Mouse (Mus musculus): ENCODE measurements at regions not wholly inside any gene's neighbourhood (a gene's known extent, or its start where the extent isn't known, plus 50 kb on each side); places are given as distances from the start of the nearest gene placed in this dataset.

- 6% methylated on average over 24 of the region's 24 CpGs for WGBS
- no peak overlapping the region for H3K4me3 ChIP-seq (replicated peaks)
- peaks cover 86% of the 10 kb centered on the region for H3K4me1 ChIP-seq
- no peak for ATAC-seq (ENCODE audit: insufficient number of reproducible peaks, low FRiP score, low TSS enrichment, low read depth)
- peak overlapping the region; percentile 99 for H3K27ac ChIP-seq (replicated peaks)
- peak overlapping the region; percentile 18 for H3K4me2 ChIP-seq (replicated peaks)
- no peak overlapping the region for H3K9ac ChIP-seq
- no peaks in the 10 kb centered on the region for H3K27me3 ChIP-seq
- no peaks in the 10 kb centered on the region for H3K9me3 ChIP-seq (replicated peaks)
- no peaks in the 10 kb centered on the region for H3K36me3 ChIP-seq
Measured at GRCm38 (mm10) chr2:30716580-30717565, 86.6 kb downstream of the 1700001O22Rik start.

GRCm38 (mm10) chr2:30715720-30716310 lies 87.6 kb downstream of the 1700001O22Rik start:
- H3K4me1 ChIP-seq, result peaks cover 86% of the 10 kb centered on the region
- 76% methylated on average over 4 of the region's 4 CpGs for WGBS
- no peak overlapping the region for H3K4me2 ChIP-seq (replicated peaks)
- ATAC-seq (ENCODE audit: insufficient number of reproducible peaks, low FRiP score, low TSS enrichment, low read depth), result no peak
- H3K9ac ChIP-seq, result no peak overlapping the region
- H3K9me3 ChIP-seq (replicated peaks), result no peaks in the 10 kb centered on the region
- no peaks in the 10 kb centered on the region for H3K27me3 ChIP-seq
- H3K27ac ChIP-seq (replicated peaks), result peak overlapping the region; percentile 99
- no peaks in the 10 kb centered on the region for H3K36me3 ChIP-seq
- H3K4me3 ChIP-seq (replicated peaks), result no peak overlapping the region

GRCm38 (mm10) chr2:30713535-30713934 lies 89.9 kb downstream of the 1700001O22Rik start:
- Histone ChIP-seq H3K27me3 (no peaks in the 10 kb centered on the region), H3K9me3 (replicated peaks) (no peaks in the 10 kb centered on the region), H3K36me3 (no peaks in the 10 kb centered on the region), H3K4me2 (replicated peaks) (no peak overlapping the region), H3K4me3 (replicated peaks) (no peak overlapping the region), H3K27ac (replicated peaks) (peak overlapping the region; percentile 93), H3K9ac (no peak overlapping the region), H3K4me1 (peaks cover 81% of the 10 kb centered on the region)
- WGBS, result 3% methylated on average over 3 of the region's 3 CpGs
- ATAC-seq (ENCODE audit: insufficient number of reproducible peaks, low FRiP score, low TSS enrichment, low read depth), result no peak

GRCm38 (mm10) chr2:30712841-30713401 lies 90.5 kb downstream of the 1700001O22Rik start:
- Histone ChIP-seq H3K27me3 (no peaks in the 10 kb centered on the region), H3K4me2 (replicated peaks) (0 out of 2 replicates have a peak overlapping the region, but pooled peaks have one; percentile 86), H3K4me3 (replicated peaks) (no peak overlapping the region), H3K36me3 (no peaks in the 10 kb centered on the region), H3K9me3 (replicated peaks) (no peaks in the 10 kb centered on the region), H3K9ac (no peak overlapping the region), H3K4me1 (peaks cover 80% of the 10 kb centered on the region), H3K27ac (replicated peaks) (peak overlapping the region; percentile 93)
- 49% methylated on average over 9 of the region's 9 CpGs for WGBS
- no peak for ATAC-seq (ENCODE audit: insufficient number of reproducible peaks, low FRiP score, low TSS enrichment, low read depth)

- 1% methylated on average over 58 of the region's 63 CpGs for WGBS
- Histone ChIP-seq H3K27me3 (no peaks in the 10 kb centered on the region), H3K4me1 (peaks cover 79% of the 10 kb centered on the region), H3K9ac (peak overlapping the region; percentile 48), H3K4me2 (replicated peaks) (peak overlapping the region; percentile 86), H3K36me3 (no peaks in the 10 kb centered on the region), H3K4me3 (replicated peaks) (peak overlapping the region; percentile 47), H3K9me3 (replicated peaks) (no peaks in the 10 kb centered on the region), H3K27ac (replicated peaks) (peak overlapping the region; percentile 93)
- peak; percentile 34; the same call in 1 of the 2 replicates for ATAC-seq (ENCODE audit: insufficient number of reproducible peaks, low FRiP score, low TSS enrichment, low read depth)
Measured at GRCm38 (mm10) chr2:30711853-30712498, 91.5 kb downstream of the 1700001O22Rik start.

GRCm38 (mm10) chr2:30711476-30711852 lies 92.0 kb downstream of the 1700001O22Rik start:
- Histone ChIP-seq H3K27ac (replicated peaks) (peak overlapping the region; percentile 93), H3K4me3 (replicated peaks) (peak overlapping the region; percentile 47), H3K9me3 (replicated peaks) (no peaks in the 10 kb centered on the region), H3K36me3 (no peaks in the 10 kb centered on the region), H3K4me2 (replicated peaks) (peak overlapping the region; percentile 86), H3K27me3 (no peaks in the 10 kb centered on the region), H3K9ac (peak overlapping the region; percentile 48), H3K4me1 (peaks cover 78% of the 10 kb centered on the region)
- ATAC-seq (ENCODE audit: insufficient number of reproducible peaks, low FRiP score, low TSS enrichment, low read depth), result no peak; the same call in 1 of the 2 replicates
- WGBS, result 2% methylated on average over 15 of the region's 15 CpGs

- ATAC-seq (ENCODE audit: insufficient number of reproducible peaks, low FRiP score, low TSS enrichment, low read depth), result no peak
- 95% methylated on average over 7 of the region's 7 CpGs for WGBS
- Histone ChIP-seq H3K27me3 (no peaks in the 10 kb centered on the region), H3K9me3 (replicated peaks) (no peaks in the 10 kb centered on the region), H3K4me3 (replicated peaks) (no peak overlapping the region), H3K36me3 (no peaks in the 10 kb centered on the region), H3K27ac (replicated peaks) (peak overlapping the region; percentile 93), H3K4me1 (peaks cover 78% of the 10 kb centered on the region), H3K4me2 (replicated peaks) (no peak overlapping the region), H3K9ac (no peak overlapping the region)
Measured at GRCm38 (mm10) chr2:30710895-30711294, 92.6 kb downstream of the 1700001O22Rik start.

GRCm38 (mm10) chr2:30709386-30709884 lies 94.0 kb downstream of the 1700001O22Rik start:
- WGBS, result 39% methylated on average over 3 of the region's 3 CpGs
- no peak overlapping the region for H3K9ac ChIP-seq
- H3K36me3 ChIP-seq, result no peaks in the 10 kb centered on the region

GRCm38 (mm10) chr2:30708762-30709385 lies 94.6 kb downstream of the 1700001O22Rik start:
- Histone ChIP-seq H3K4me2 (replicated peaks) (peak overlapping the region; percentile 77; the same call in 1 of the 2 replicates), H3K9me3 (replicated peaks) (no peaks in the 10 kb centered on the region), H3K4me1 (peaks cover 72% of the 10 kb centered on the region), H3K36me3 (no peaks in the 10 kb centered on the region), H3K4me3 (replicated peaks) (no peak overlapping the region), H3K27ac (replicated peaks) (peak overlapping the region; percentile 100), H3K27me3 (no peaks in the 10 kb centered on the region), H3K9ac (0 out of 2 replicates have a peak overlapping the region, but pooled peaks have one; percentile 49)
- WGBS, result 62% methylated on average over 4 of the region's 4 CpGs
- ATAC-seq (ENCODE audit: insufficient number of reproducible peaks, low FRiP score, low TSS enrichment, low read depth), result no peak

More at GRCm38 (mm10) chr2:30709386-30709884, 94.0 kb downstream of the 1700001O22Rik start:
- Histone ChIP-seq H3K4me2 (replicated peaks) (no peak overlapping the region), H3K27me3 (no peaks in the 10 kb centered on the region), H3K4me3 (replicated peaks) (no peak overlapping the region), H3K9me3 (replicated peaks) (no peaks in the 10 kb centered on the region), H3K4me1 (peaks cover 77% of the 10 kb centered on the region), H3K27ac (replicated peaks) (peak overlapping the region; percentile 100)
- no peak for ATAC-seq (ENCODE audit: insufficient number of reproducible peaks, low FRiP score, low TSS enrichment, low read depth)

GRCm38 (mm10) chr2:30708001-30708683 lies 95.3 kb downstream of the 1700001O22Rik start:
- H3K36me3 ChIP-seq, result no peaks in the 10 kb centered on the region
- H3K9me3 ChIP-seq (replicated peaks), result no peaks in the 10 kb centered on the region
- WGBS, result under 1% methylated on average over 47 of the region's 48 CpGs
- H3K9ac ChIP-seq, result peak overlapping the region; percentile 49
- ATAC-seq (ENCODE audit: insufficient number of reproducible peaks, low FRiP score, low TSS enrichment, low read depth), result peak; percentile 85
- peak overlapping the region; percentile 100 for H3K27ac ChIP-seq (replicated peaks)
- H3K4me1 ChIP-seq, result peaks cover 65% of the 10 kb centered on the region
- H3K4me2 ChIP-seq (replicated peaks), result peak overlapping the region; percentile 77
- H3K27me3 ChIP-seq, result no peaks in the 10 kb centered on the region
- H3K4me3 ChIP-seq (replicated peaks), result peak overlapping the region; percentile 40
